Mouse (Mus musculus): ENCODE results near the gene Lbr. TPM values are rescaled to one million over a fixed set of nuclear protein-coding genes. Genes with fewer than 3 reads are reported as not detected.

Lbr gene
- polyA plus RNA-seq, 1 experiment from 2014 or later: 114 TPM

DNA sequence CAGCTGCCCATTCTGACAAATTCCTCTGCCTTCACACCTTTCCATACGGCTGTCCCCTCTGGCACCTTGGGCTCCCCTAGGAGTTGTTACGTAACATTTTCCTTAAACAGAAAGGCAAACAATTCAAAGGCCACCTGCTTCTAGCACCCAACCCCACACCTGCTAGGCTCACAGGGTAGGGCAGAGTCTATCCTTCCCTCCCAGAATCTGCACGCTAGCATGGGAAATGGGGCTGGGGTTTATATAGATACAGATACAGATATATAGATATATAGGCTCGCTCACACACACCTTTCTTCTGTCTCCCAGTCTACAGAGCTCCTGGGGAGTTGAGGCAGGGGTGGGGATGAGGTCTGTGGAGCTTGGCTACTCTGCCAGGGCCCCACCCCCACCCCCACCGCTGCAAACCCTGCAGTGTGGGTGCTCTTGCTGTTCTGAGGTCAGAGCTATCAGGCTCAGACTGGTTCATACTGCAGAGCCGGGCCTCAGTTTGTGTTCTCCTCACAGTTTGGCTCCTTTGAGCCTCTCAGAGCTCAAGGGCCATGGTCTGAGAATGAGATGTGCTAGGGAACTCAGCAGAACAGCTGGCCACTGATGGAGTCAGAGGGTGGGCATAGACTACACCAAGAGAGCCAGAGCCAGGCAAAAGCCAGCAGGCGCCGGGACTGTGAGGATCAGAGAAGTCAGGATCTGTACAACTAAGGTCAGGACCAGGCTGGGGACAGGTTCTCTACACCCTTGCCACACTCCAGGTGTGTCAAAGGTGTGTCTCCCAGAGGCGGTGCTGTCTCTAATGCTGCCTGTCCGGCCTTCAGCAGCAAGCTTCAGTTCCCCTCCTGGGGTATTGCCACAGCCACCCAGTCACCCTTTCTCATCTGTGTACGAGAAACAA is 22.4 kb upstream of the Lbr start:
- Histone ChIP-seq H3K4me2 (replicated peaks) (no peak overlapping the region), H3K9me3 (no peaks in the 10 kb centered on the region), H3K36me3 (no peaks in the 10 kb centered on the region), H3K4me1 (peaks cover 17% of the 10 kb centered on the region), H3K27ac (no peak overlapping the region), H3K4me3 (no peak overlapping the region), H3K9ac (no peak overlapping the region), H3K27me3 (0 out of 2 replicates have a peak, but pooled peaks cover 2% of the 10 kb centered on the region)
- 67% methylated on average over 11 of the region's 11 CpGs for WGBS
- no peak for ATAC-seq (ENCODE audit: low FRiP score, low read depth)

DNA sequence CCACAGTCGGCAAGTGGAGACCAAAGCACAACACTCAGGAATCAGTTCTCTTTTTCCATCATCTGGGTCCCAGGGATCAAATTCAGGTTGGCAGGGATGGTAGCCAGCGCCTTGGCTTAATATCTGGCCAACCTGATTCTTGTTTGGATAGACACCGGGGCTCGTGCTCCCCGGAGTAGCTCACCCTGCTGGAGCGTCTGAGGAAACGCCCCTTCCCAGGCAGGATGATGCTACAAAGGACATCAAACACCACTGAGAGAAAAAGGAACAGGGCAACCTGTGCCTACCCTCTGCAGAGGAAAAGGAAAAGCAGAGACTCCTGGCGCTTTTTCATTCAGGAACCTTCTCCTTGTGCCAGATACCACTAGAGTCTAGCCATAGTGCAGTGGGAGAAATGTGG is 20.6 kb upstream of the Lbr start:
- ATAC-seq (ENCODE audit: low FRiP score, low read depth): no peak
- H3K27ac ChIP-seq: no peak overlapping the region

DNA sequence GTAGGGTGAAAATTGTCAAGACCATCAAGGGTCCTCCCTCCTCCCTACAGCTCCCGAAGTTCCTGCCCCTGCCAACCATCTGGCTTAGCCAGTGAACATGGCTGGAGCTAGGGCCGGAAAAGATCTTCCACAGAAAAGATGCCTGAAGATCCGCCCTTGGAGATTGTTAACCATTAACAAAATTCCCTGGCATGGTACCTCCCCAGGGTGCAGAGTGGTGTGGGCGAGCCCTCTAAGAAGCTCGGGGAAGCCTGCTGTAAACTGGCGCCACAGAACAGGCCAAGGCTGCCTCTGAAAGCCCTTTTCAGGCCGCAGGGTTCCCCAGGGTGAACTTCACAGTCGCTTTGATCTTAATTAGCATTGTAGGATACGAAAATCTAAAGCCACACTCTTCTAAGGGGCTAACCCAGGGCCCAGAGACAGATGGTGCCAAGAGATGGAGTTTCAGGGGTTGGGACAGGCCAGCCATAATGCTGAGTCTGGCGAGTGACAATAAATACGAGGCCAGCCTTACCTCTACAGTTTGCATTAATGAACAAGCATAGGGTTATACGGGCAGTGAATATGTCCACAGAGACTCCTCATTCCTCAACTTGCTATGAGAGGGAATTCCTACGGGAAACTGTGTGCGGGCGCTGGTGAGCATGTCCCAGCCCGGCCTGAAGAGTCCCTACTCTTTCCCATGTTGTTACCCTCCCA is 20.0 kb upstream of the Lbr start:
- 34% methylated on average over 16 of the region's 16 CpGs for WGBS
- H3K27ac ChIP-seq: no peak overlapping the region
- H3K4me2 ChIP-seq (replicated peaks): no peak overlapping the region
- no peak overlapping the region for H3K4me3 ChIP-seq
- no peak for ATAC-seq (ENCODE audit: low FRiP score, low read depth)
- H3K4me1 ChIP-seq: peaks cover 17% of the 10 kb centered on the region
- 0 out of 2 replicates have a peak, but pooled peaks cover 2% of the 10 kb centered on the region for H3K27me3 ChIP-seq
- no peaks in the 10 kb centered on the region for H3K36me3 ChIP-seq
- no peaks in the 10 kb centered on the region for H3K9me3 ChIP-seq
- H3K9ac ChIP-seq: no peak overlapping the region

More for the DNA sequence above, 20.6 kb upstream of the Lbr start:
- no peaks in the 10 kb centered on the region for H3K9me3 ChIP-seq
- no peak overlapping the region for H3K4me2 ChIP-seq (replicated peaks)
- peaks cover 17% of the 10 kb centered on the region for H3K4me1 ChIP-seq
- H3K36me3 ChIP-seq: no peaks in the 10 kb centered on the region
- WGBS: 34% methylated on average over 8 of the region's 8 CpGs
- no peak overlapping the region for H3K4me3 ChIP-seq
- 0 out of 2 replicates have a peak, but pooled peaks cover 2% of the 10 kb centered on the region for H3K27me3 ChIP-seq
- no peak overlapping the region for H3K9ac ChIP-seq

DNA sequence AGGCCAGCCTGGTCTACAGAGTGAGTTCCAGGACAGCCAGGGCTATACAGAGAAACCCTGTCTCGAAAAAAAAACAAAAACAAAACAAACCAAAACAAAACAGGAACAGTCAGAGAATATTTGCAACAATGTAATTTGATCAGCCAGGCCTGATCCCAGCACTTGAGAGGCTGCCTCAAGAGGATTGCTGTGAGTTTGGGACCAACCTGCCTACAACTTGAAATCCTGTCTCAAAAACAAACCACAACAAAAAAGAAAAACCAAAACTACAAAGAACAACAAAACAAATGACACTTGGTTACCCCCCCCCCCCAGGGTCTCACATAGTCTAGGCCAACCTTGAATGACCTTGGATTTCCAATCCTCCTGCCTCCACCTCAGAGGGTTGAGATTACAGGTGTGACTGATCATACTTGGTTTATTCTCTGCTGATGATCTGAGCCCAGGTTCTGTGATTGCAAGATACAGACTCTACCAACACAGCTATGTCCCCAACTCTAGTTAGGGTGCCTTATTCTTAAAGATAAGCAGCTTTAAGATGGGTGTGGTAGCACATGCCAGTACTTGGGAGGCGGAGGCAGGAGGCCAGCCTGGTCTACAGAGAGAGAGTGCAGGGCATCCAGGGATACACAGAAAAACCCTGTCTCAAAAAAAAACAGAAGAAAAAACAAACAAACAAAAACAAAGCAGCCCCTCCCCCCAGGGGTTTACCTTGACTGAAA is 18.5 kb upstream of the Lbr start:
- Histone ChIP-seq H3K36me3 (no peaks in the 10 kb centered on the region), H3K4me3 (no peak overlapping the region), H3K4me2 (replicated peaks) (no peak overlapping the region), H3K9me3 (no peaks in the 10 kb centered on the region), H3K4me1 (peaks cover 17% of the 10 kb centered on the region), H3K27me3 (0 out of 2 replicates have a peak, but pooled peaks cover 2% of the 10 kb centered on the region), H3K27ac (no peak overlapping the region), H3K9ac (no peak overlapping the region)
- no peak for ATAC-seq (ENCODE audit: low FRiP score, low read depth)
- 84% methylated on average over 2 of the region's 2 CpGs for whole genome bisulfite sequencing

DNA sequence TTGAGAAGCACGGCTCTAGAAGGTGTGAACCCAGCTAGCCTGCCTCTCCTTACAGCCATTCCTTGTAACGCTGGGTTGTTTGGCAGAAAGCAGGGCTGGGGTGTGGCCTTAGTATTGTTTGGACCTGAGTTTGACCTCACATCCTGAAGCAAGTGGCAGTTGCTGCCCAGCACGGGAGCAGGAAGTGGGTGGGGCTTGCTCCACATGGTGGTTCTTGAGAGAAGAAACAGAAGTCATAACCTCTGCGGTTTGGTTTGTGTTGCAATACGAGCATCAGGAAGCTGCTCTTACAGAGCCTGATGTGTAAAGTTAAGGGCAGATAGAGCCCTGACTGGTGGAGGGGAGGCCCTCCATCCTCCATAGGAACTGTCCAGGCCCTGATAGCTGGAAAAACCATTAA is 17.8 kb upstream of the Lbr start:
- no peak overlapping the region for H3K4me2 ChIP-seq (replicated peaks)
- H3K36me3 ChIP-seq: no peaks in the 10 kb centered on the region
- peaks cover 17% of the 10 kb centered on the region for H3K4me1 ChIP-seq
- WGBS: 9% methylated on average over 5 of the region's 5 CpGs
- H3K27me3 ChIP-seq: 0 out of 2 replicates have a peak, but pooled peaks cover 2% of the 10 kb centered on the region
- no peak overlapping the region for H3K4me3 ChIP-seq
- H3K9ac ChIP-seq: no peak overlapping the region
- H3K9me3 ChIP-seq: no peaks in the 10 kb centered on the region
- no peak overlapping the region for H3K27ac ChIP-seq
- no peak for ATAC-seq (ENCODE audit: low FRiP score, low read depth)

DNA sequence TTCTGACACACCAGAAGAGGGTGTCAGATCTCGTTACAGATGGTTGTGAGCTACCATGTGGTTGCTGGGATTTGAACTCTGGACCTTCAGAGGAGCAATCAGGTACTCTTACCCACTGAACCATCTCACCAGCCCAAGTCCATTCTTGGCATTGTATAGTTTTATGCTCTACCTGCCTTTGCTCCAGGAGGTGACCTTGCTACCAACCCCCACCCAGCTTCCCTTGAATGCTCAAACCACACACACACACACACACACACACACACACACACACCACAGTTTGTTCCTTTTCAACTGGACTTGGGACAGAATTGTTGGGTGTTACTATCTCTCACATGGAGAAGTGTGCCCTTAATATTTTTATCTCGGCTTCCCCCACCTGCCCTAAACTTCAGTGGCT is 13.5 kb upstream of the Lbr start:
- H3K36me3 ChIP-seq: no peaks in the 10 kb centered on the region
- H3K27me3 ChIP-seq: 0 out of 2 replicates have a peak, but pooled peaks cover 5% of the 10 kb centered on the region
- H3K27ac ChIP-seq: no peak overlapping the region
- H3K9ac ChIP-seq: no peak overlapping the region
- no peak overlapping the region for H3K4me3 ChIP-seq
- WGBS: 93% methylated on average over 2 of the region's 2 CpGs
- peaks cover 23% of the 10 kb centered on the region for H3K4me1 ChIP-seq
- no peaks in the 10 kb centered on the region for H3K9me3 ChIP-seq
- H3K4me2 ChIP-seq (replicated peaks): no peak overlapping the region
- ATAC-seq (ENCODE audit: low FRiP score, low read depth): no peak

DNA sequence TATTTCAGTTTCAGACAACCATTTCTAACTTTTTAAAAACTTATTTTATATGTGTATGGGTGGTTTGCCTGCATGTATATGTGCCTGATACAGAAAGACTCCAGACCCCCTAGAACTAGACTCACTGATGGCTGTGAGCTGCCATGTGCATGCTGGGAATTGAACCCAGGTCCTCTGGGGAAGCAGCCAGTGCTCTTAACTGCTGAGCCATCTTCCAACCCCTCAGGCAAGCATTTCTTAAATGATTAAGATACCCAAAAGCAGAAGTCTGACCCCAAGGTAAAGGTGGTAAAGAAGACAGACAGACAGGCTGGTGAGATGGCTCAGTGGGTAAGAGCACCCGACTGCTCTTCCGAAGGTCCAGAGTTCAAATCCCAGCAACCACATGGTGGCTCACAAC is 12.0 kb upstream of the Lbr start:
- Histone ChIP-seq H3K27ac (no peak overlapping the region), H3K4me3 (no peak overlapping the region), H3K27me3 (0 out of 2 replicates have a peak, but pooled peaks cover 5% of the 10 kb centered on the region), H3K9ac (no peak overlapping the region), H3K4me1 (peaks cover 18% of the 10 kb centered on the region), H3K36me3 (no peaks in the 10 kb centered on the region), H3K9me3 (no peaks in the 10 kb centered on the region), H3K4me2 (replicated peaks) (no peak overlapping the region)
- no peak for ATAC-seq (ENCODE audit: low FRiP score, low read depth)
- 92% methylated on average over 2 of the region's 2 CpGs for WGBS

DNA sequence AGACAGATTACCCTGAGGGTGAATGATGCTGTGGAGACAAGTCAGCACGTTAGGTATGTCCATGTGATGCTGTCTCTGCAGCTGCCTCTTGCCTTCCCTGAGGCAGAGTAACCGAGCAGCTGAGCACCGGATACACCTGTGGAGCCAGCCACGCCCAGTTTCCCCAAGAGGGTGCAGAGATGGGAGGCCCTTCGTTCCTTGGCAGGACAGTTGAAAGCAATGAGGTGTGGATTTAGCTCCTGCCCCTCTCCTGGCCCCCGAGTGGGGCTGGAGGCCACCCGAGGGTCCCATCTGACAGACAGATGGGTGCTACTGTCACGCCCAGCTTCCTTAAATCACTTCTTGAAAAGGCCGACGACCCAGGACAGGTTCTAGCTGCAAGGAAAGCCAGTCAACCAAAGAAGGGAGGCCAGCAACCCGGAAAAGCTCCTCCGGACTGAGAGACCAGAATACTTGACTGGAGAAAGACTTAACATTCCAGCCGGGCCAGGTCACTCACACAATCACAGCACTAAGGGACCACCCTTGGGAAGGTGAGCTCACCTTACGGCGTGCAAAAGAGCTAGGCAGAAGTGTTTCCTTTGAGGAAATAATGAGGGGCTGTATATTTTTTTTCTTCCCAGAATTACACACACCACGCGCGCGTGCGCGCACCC is 10.4 kb upstream of the Lbr start:
- no peaks in the 10 kb centered on the region for H3K36me3 ChIP-seq
- 0 out of 2 replicates have a peak, but pooled peaks cover 5% of the 10 kb centered on the region for H3K27me3 ChIP-seq
- peak overlapping the region; percentile 43; the same call in 1 of the 2 replicates for H3K9ac ChIP-seq
- peak overlapping the region; percentile 21; the same call in 1 of the 2 replicates for H3K4me3 ChIP-seq
- peak overlapping the region; percentile 57 for H3K4me2 ChIP-seq (replicated peaks)
- no peak overlapping the region for H3K27ac ChIP-seq
- H3K4me1 ChIP-seq: peaks cover 22% of the 10 kb centered on the region
- no peaks in the 10 kb centered on the region for H3K9me3 ChIP-seq
- 10% methylated on average over 21 of the region's 21 CpGs for WGBS
- peak; percentile 24; the same call in 1 of the 2 replicates for ATAC-seq (ENCODE audit: low FRiP score, low read depth)

DNA sequence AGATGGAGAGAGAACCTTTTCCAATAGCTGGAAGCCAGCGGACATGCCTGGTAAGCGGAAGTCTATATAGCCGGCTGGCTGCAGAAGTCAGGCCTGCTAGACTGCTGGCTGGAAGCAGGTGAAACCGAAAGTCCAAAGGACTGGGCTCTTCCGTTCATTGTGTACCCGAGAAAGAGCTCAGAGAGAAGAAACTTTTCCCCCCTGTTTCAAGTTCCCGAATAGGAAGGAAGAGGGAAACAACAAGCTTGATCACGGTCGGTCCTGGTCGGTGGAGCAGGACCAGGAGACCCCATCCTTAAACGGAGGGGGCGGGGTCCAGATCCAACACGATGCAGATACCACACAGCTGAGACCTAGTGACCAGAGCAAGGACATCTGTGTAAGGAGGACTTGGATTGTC is 9.6 kb upstream of the Lbr start:
- no peak for ATAC-seq (ENCODE audit: low FRiP score, low read depth)
- peak overlapping the region; percentile 57 for H3K4me2 ChIP-seq (replicated peaks)
- no peak overlapping the region for H3K4me3 ChIP-seq

DNA sequence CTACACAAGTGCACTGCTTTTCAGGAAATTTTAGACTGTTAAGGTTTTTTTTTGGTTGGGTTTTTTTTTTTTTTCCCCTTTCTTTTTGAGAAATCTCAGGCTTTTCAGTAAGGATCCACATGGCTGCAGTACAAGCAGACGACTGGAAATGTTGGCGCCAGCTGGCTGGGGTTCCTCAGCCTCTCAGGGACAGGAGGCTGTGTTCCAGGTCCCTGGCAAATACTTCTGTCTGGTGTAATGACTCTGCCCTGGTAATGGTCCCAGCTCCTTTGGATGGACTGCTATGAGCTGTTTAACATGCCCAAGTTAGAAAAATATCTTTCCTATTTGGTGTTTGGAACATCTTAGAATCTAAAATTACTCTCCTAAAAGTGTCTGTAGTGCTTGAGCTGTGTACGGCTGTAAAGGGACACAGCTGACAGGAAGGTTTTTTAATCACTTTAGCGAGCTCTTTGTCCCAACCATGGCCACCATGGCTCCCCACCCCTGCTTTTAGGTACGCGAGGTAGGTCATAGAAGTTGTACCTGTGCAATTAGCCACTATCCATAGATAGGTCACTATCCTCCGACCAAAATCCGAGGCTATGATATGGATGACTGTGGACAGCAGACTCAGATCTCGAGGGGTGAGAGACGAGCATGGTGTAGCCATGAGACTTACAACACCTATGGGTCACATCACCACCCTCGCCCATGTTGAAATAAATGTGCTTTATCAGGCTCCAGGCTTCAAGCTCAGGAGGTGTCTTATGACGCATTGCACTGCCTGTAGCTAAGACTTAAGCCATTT is 8.9 kb upstream of the Lbr start:
- H3K9me3 ChIP-seq: no peaks in the 10 kb centered on the region
- no peaks in the 10 kb centered on the region for H3K36me3 ChIP-seq
- no peak for ATAC-seq (ENCODE audit: low FRiP score, low read depth)
- H3K27ac ChIP-seq: peak overlapping the region; percentile 33; the same call in 1 of the 2 replicates
- WGBS: 77% methylated on average over 12 of the region's 12 CpGs
- 0 out of 2 replicates have a peak, but pooled peaks cover 5% of the 10 kb centered on the region for H3K27me3 ChIP-seq
- H3K4me2 ChIP-seq (replicated peaks): 0 out of 2 replicates have a peak overlapping the region, but pooled peaks have one; percentile 57
- no peak overlapping the region for H3K9ac ChIP-seq
- peaks cover 26% of the 10 kb centered on the region for H3K4me1 ChIP-seq
- no peak overlapping the region for H3K4me3 ChIP-seq

More for the DNA sequence above, 9.6 kb upstream of the Lbr start:
- H3K36me3 ChIP-seq: no peaks in the 10 kb centered on the region
- 0 out of 2 replicates have a peak, but pooled peaks cover 5% of the 10 kb centered on the region for H3K27me3 ChIP-seq
- peaks cover 26% of the 10 kb centered on the region for H3K4me1 ChIP-seq
- H3K27ac ChIP-seq: no peak overlapping the region
- WGBS: 49% methylated on average over 13 of the region's 13 CpGs
- H3K9ac ChIP-seq: no peak overlapping the region
- H3K9me3 ChIP-seq: no peaks in the 10 kb centered on the region

DNA sequence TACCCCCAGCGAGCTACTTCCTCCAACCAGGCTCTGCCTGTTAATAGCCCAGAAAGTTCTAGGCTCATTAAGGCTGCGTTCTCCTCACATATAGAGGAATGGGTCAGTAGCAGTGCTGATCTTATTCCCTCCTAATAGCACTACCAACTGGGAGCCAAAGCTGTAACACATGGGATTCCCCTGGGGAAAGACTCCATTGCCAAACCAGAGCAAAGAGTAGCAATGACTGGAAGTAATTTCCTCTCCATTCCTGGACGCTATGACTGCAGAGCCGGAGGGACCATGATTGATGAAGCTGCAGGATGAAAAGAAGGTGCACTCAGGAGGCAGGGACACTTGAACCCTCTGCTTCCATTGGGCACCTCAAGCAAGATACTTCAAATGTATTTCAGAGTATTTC is 7.6 kb upstream of the Lbr start:
- Histone ChIP-seq H3K27ac (no peak overlapping the region), H3K36me3 (no peaks in the 10 kb centered on the region), H3K4me3 (no peak overlapping the region), H3K9me3 (no peaks in the 10 kb centered on the region), H3K27me3 (0 out of 2 replicates have a peak, but pooled peaks cover 5% of the 10 kb centered on the region), H3K4me1 (peaks cover 26% of the 10 kb centered on the region), H3K4me2 (replicated peaks) (no peak overlapping the region), H3K9ac (no peak overlapping the region)
- WGBS: 44% methylated on average over 4 of the region's 4 CpGs
- ATAC-seq (ENCODE audit: low FRiP score, low read depth): no peak

Measured in limb, embryonic 13.5 days (tissue).